Mouse (Mus musculus): ENCODE results near the gene Nos1ap. TPM values are rescaled to one million over a fixed set of nuclear protein-coding genes. Genes with fewer than 3 reads are reported as not detected.

The Nos1ap gene
- polyA plus RNA-seq, 1 experiment from 2014 or later = 6.8 TPM

- TF ChIP-seq CTCF (IDR thresholded peaks at IDR 0.05; ENCODE audit: low read depth) (no peak), EP300 (optimal IDR thresholded peaks at IDR 0.05) (no peak)
- DNase-seq (ENCODE audit: low spot score) (no peak), ATAC-seq (ENCODE audit: low FRiP score, low TSS enrichment) (no peak)
- no peak overlapping the region for H3K9ac ChIP-seq (ENCODE audit: low read length)
- H3K27ac ChIP-seq (replicated peaks) = no peak overlapping the region
- H3K36me3 ChIP-seq (ENCODE audit: control insufficient read depth, insufficient read depth, low read length) = no peaks in the 10 kb centered on the region
- H3K27me3 ChIP-seq (ENCODE audit: control insufficient read depth, insufficient read depth, low read length) = no peaks in the 10 kb centered on the region
- H3K4me2 ChIP-seq (replicated peaks; ENCODE audit: low read depth) = no peak overlapping the region
- H3K4me3 ChIP-seq (ENCODE audit: low read depth, low read length) = no peak overlapping the region
- H3K4me1 ChIP-seq (replicated peaks; ENCODE audit: control insufficient read depth, insufficient read depth) = 0 out of 2 replicates have a peak, but pooled peaks cover 2% of the 10 kb centered on the region
- 84% methylated on average over 3 of the region's 3 CpGs for WGBS
- no peaks in the 10 kb centered on the region for H3K9me3 ChIP-seq (ENCODE audit: control insufficient read depth, low read length)
Observed at GRCm38 (mm10) chr1:170536344-170536743, 53.3 kb downstream of the Nos1ap start.

- TF ChIP-seq CTCF (IDR thresholded peaks at IDR 0.05; ENCODE audit: low read depth) = no peak
- no peak for TF ChIP-seq EP300 (optimal IDR thresholded peaks at IDR 0.05)
- no peak overlapping the region for H3K4me3 ChIP-seq (ENCODE audit: low read depth, low read length)
- H3K9ac ChIP-seq (ENCODE audit: low read length) = no peak overlapping the region
- 79% methylated on average over 2 of the region's 2 CpGs for WGBS
- ATAC-seq (ENCODE audit: low FRiP score, low TSS enrichment) (no peak), DNase-seq (ENCODE audit: low spot score) (no peak)
- H3K9me3 ChIP-seq (ENCODE audit: control insufficient read depth, low read length) = no peaks in the 10 kb centered on the region
- 0 out of 2 replicates have a peak, but pooled peaks cover 2% of the 10 kb centered on the region for H3K4me1 ChIP-seq (replicated peaks; ENCODE audit: control insufficient read depth, insufficient read depth)
- H3K36me3 ChIP-seq (ENCODE audit: control insufficient read depth, insufficient read depth, low read length) = no peaks in the 10 kb centered on the region
- no peak overlapping the region for H3K4me2 ChIP-seq (replicated peaks; ENCODE audit: low read depth)
- no peak overlapping the region for H3K27ac ChIP-seq (replicated peaks)
- H3K27me3 ChIP-seq (ENCODE audit: control insufficient read depth, insufficient read depth, low read length) = no peaks in the 10 kb centered on the region
Observed at GRCm38 (mm10) chr1:170535221-170535620, 54.4 kb downstream of the Nos1ap start.

GRCm38 (mm10) chr1:170531286-170531685, 58.4 kb downstream of the Nos1ap start:
- Histone ChIP-seq H3K4me1 (replicated peaks; ENCODE audit: control insufficient read depth, insufficient read depth) (0 out of 2 replicates have a peak, but pooled peaks cover 2% of the 10 kb centered on the region), H3K36me3 (ENCODE audit: control insufficient read depth, insufficient read depth, low read length) (no peaks in the 10 kb centered on the region), H3K4me3 (ENCODE audit: low read depth, low read length) (no peak overlapping the region), H3K9ac (ENCODE audit: low read length) (no peak overlapping the region), H3K4me2 (replicated peaks; ENCODE audit: low read depth) (no peak overlapping the region), H3K9me3 (ENCODE audit: control insufficient read depth, low read length) (no peaks in the 10 kb centered on the region), H3K27ac (replicated peaks) (no peak overlapping the region), H3K27me3 (ENCODE audit: control insufficient read depth, insufficient read depth, low read length) (no peaks in the 10 kb centered on the region)
- DNase-seq (ENCODE audit: low spot score) (no peak), ATAC-seq (ENCODE audit: low FRiP score, low TSS enrichment) (0 out of 2 replicates have a peak, but pooled peaks have one; percentile 4)
- TF ChIP-seq EP300 (optimal IDR thresholded peaks at IDR 0.05) (no peak), CTCF (IDR thresholded peaks at IDR 0.05; ENCODE audit: low read depth) (no peak)
- 76% methylated on average over 2 of the region's 2 CpGs for WGBS

- Histone ChIP-seq H3K36me3 (ENCODE audit: control insufficient read depth, insufficient read depth, low read length) (no peaks in the 10 kb centered on the region), H3K27me3 (ENCODE audit: control insufficient read depth, insufficient read depth, low read length) (no peaks in the 10 kb centered on the region), H3K4me2 (replicated peaks; ENCODE audit: low read depth) (no peak overlapping the region), H3K9ac (ENCODE audit: low read length) (no peak overlapping the region), H3K4me1 (replicated peaks; ENCODE audit: control insufficient read depth, insufficient read depth) (0 out of 2 replicates have a peak, but pooled peaks cover 2% of the 10 kb centered on the region), H3K27ac (replicated peaks) (no peak overlapping the region), H3K4me3 (ENCODE audit: low read depth, low read length) (no peak overlapping the region), H3K9me3 (ENCODE audit: control insufficient read depth, low read length) (no peaks in the 10 kb centered on the region)
- DNase-seq (ENCODE audit: low spot score) (no peak), ATAC-seq (ENCODE audit: low FRiP score, low TSS enrichment) (no peak)
- no peak for TF ChIP-seq EP300 (optimal IDR thresholded peaks at IDR 0.05)
- TF ChIP-seq CTCF (IDR thresholded peaks at IDR 0.05; ENCODE audit: low read depth) = no peak
- WGBS = 82% methylated on average over 4 of the region's 4 CpGs
Observed at GRCm38 (mm10) chr1:170530456-170530855, 59.2 kb downstream of the Nos1ap start.

GRCm38 (mm10) chr1:170522891-170523290, 66.8 kb downstream of the Nos1ap start:
- 83% methylated on average over 5 of the region's 5 CpGs for WGBS
- Histone ChIP-seq H3K4me1 (replicated peaks; ENCODE audit: control insufficient read depth, insufficient read depth) (no peaks in the 10 kb centered on the region), H3K4me3 (ENCODE audit: low read depth, low read length) (no peak overlapping the region), H3K9me3 (ENCODE audit: control insufficient read depth, low read length) (no peaks in the 10 kb centered on the region), H3K9ac (ENCODE audit: low read length) (no peak overlapping the region), H3K36me3 (ENCODE audit: control insufficient read depth, insufficient read depth, low read length) (no peaks in the 10 kb centered on the region), H3K27me3 (ENCODE audit: control insufficient read depth, insufficient read depth, low read length) (no peaks in the 10 kb centered on the region), H3K4me2 (replicated peaks; ENCODE audit: low read depth) (no peak overlapping the region), H3K27ac (replicated peaks) (no peak overlapping the region)
- TF ChIP-seq EP300 (optimal IDR thresholded peaks at IDR 0.05) (no peak), CTCF (IDR thresholded peaks at IDR 0.05; ENCODE audit: low read depth) (no peak)
- DNase-seq (ENCODE audit: low spot score) = no peak
- no peak for ATAC-seq (ENCODE audit: low FRiP score, low TSS enrichment)

GRCm38 (mm10) chr1:170521520-170522205, 68.0 kb downstream of the Nos1ap start:
- Histone ChIP-seq H3K4me1 (replicated peaks; ENCODE audit: control insufficient read depth, insufficient read depth) (no peaks in the 10 kb centered on the region), H3K4me3 (ENCODE audit: low read depth, low read length) (no peak overlapping the region), H3K36me3 (ENCODE audit: control insufficient read depth, insufficient read depth, low read length) (no peaks in the 10 kb centered on the region), H3K27me3 (ENCODE audit: control insufficient read depth, insufficient read depth, low read length) (no peaks in the 10 kb centered on the region), H3K27ac (replicated peaks) (no peak overlapping the region), H3K9ac (ENCODE audit: low read length) (no peak overlapping the region), H3K9me3 (ENCODE audit: control insufficient read depth, low read length) (no peaks in the 10 kb centered on the region), H3K4me2 (replicated peaks; ENCODE audit: low read depth) (no peak overlapping the region)
- TF ChIP-seq CTCF (IDR thresholded peaks at IDR 0.05; ENCODE audit: low read depth) (no peak), EP300 (optimal IDR thresholded peaks at IDR 0.05) (no peak)
- DNase-seq (ENCODE audit: low spot score) (no peak), ATAC-seq (ENCODE audit: low FRiP score, low TSS enrichment) (peak; percentile 49; the same call in 1 of the 2 replicates)
- WGBS = 65% methylated on average over 6 of the region's 6 CpGs
